Mouse (Mus musculus) kidney, postnatal 36 days (tissue): ENCODE measurements at regions not wholly inside any gene's neighbourhood (a gene's known extent, or its start where the extent isn't known, plus 50 kb on each side); places are given as distances from the start of the nearest gene placed in this dataset.
"Not testable (repeated sequence)": the region's sequence is repeated elsewhere in the genome, so short reads cannot be mapped to it uniquely, and the experiment has no call there.

Source experiments
- DNase-seq, 2 experiments: peaks; one replicate each; pipeline ENCODE4 v3.0.0; 2021 to 2022; ENCODE audit warnings: mixed read lengths in 2 of 2

- peak in 1 of 2 experiments; percentile 12 for DNase-seq
Measured at GRCm38 (mm10) chr4:4708261-4708660, 84.9 kb downstream of the Impad1 start.

DNA sequence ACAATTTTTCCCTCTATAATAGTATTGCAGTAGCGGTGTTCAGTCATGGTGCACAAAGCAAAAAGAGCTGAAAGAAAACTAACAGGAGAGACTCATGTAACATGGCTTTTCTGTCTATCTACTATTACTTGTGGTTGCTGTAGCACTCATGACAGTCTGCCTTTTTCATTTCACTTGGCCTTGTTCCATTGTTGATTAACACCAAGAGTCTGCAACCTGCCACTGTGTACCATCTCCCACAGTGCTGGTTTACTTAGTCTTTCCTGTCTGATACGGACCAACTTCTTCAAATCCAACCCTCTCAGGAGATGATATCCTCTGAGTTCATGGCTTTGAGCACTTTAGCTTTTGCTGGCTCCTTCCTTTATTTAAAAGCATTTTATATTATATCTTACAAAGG is 94.1 kb downstream of the Impad1 start:
- no peak for DNase-seq

DNA sequence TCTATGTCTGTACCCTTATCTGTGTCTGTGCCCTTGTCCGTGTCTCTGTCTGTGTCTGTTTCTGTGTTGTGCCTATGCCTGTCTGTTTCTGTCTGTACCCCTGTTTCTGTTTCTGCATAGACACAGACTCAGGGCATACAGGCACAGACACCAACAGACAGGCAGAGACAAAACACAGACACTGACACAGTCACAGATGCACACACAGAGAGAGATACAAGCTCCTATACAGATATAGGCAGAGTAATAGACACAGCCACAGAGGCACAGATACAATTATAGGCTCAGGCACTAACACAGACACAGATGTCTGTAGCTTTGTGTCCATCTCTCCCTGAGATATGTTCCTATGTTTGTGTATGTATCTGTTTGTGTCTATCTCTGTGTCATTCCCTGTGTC is 97.7 kb downstream of the Impad1 start:
- no peak for DNase-seq

DNA sequence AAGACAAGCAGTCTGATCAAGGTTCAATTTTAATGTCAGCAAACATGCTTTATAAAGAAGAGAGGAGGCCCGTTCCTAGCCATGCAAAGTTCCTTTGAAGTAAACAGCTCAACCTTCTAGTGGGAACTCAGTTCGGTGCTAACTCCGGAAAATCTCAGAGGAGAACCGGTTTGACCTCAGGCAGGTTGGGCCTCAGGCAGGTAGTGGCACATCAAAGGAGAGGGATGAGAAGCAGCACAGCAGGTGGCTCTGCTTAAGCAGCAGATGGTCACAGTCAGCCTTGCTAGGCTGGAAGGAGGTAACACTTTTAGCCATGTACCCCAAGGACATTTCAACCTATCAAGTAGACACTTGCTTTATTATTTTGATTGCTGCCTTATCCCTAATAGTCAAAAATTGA is 106.2 kb downstream of the Impad1 start:
- no peak for DNase-seq

DNA sequence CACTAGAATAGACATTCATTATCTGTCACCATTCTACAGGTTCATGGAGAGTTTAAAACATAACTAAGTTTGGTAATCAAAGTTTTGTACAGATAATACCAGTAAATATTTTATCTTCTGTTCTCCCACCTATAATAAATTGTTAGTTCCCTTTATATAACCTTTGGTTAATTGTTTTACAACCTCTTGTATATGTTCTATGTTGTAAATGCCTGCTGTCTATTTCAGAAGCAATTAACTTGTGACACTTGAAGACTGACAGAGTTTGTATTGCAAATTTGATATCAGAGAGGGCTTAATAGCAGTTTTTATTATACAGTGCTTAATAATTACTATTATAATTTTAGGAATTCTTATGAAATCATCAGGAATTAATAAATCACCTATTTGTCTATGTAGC is 118.5 kb downstream of the Impad1 start:
- DNase-seq = no peak

- DNase-seq = no peak
Measured at GRCm38 (mm10) chr4:4650251-4650650, 142.9 kb downstream of the Impad1 start.

DNA sequence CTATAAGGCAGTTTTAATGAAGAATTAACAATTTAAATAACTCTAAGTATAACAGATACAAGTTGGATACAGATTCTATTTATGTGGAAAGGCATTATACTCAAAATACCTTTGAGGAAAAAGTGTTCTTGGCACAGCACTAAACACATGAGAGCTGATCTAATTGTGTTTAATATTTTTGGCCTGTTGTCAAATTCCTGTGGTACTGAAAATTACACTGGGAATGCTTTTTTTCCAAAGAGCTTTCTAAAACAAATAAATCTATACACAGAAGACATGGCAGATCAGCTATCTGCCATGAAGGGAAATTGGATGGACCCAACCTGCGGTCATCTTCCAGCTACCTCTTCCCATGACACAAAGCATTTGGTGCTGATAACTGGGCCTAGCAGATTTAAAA is 147.9 kb downstream of the Impad1 start:
- no peak for DNase-seq

DNA sequence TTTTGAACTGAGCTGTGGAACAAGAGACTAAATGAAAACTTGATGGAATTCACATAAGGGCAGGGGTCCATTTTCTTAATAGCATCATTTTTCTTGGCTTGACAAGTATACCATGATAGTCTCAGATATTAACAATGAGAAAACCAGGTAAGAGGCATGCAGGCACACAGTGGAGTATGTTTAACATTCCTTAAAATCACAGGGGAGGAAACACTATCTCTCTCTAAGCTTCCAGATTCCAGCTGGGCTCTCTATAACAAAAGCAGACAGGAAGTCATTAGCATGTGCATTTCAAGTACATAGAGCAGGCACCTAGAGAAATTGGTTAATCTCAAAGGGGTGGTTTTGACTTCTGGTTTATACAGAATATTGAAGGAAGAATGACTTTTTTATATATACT is 156.9 kb downstream of the Impad1 start:
- DNase-seq = no peak

- DNase-seq = no peak
Measured at GRCm38 (mm10) chr4:4635856-4636255, 157.3 kb downstream of the Impad1 start.

- DNase-seq = no peak
Measured at GRCm38 (mm10) chr4:4635338-4635737, 157.8 kb downstream of the Impad1 start.

DNA sequence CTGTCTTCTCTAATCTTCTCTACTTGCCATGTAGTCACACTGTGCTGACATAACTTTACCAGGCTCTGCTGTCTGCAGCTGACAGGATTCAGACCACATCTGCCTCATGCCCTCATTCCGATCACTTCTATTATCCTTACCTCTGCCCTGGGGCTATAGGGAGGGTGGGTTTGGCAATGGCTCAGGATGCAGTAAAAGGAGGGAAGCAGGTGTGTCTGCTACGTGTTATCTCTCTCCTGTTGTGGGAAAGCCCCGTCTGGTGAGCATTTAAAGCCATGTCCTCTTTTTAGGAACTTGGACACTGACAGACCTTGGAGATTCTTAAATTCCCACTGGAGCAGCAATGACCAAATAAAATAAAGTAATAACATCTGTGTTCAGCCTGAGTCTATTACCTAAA is 158.5 kb downstream of the Impad1 start:
- no peak for DNase-seq

GRCm38 (mm10) chr4:4630750-4631149 is 162.4 kb downstream of the Impad1 start:
- no peak for DNase-seq

DNA sequence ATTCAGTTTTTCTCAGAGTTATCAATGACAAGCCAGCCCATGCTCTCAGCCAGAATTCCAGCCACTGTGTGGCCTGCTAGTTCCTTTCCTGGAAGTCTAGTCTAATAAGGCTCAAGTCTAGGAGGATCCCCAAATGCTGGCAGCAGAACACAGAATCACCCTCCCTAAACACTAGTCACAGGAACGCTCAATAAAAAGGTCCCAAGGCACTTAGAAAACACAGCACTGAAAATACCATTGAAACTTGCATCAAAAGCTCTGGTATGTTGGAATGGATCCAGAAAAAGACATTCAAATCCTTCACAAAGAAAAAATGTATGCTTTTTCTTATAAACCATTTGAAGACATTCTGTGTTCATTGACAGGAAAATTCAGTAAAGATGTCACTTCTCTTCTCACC is 163.9 kb downstream of the Impad1 start:
- no peak for DNase-seq

DNA sequence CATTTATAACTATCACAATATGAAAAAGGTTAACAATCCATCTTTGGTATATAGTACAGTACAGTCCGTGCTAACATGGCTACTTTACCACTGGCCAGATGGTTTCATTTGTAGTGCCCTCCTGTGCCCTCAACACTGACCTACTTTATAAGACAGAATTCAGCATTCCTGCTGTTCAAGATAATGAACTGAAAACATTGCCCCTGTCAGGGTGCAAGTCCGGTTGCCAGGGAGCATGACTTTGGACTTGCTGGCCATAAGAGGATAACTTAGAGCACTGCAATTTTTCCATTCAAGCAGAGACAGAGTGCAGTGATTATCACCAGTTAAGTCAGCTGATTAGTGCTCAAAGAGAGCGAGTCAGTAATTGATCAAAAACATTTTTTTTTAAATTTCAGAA is 169.3 kb downstream of the Impad1 start:
- DNase-seq = no peak

DNA sequence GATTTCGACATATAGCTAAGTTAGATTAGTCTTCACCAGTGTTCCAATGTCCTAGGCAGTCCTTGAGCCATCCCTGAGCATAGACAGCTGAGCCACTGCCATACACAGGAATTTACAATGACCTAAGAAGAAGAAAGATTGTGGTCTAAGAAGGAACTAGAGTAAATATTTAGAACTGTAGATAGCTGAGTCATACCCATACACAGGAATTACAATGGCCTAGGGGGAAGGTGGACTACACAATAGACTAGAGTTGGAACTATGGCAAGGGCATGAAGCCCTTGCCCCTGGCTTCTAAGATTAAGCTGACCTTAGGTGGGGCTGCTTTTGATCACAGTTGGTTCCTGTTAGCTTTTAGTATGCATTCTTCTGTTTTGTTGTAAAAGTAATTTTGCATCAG is 173.0 kb downstream of the Impad1 start:
- DNase-seq = not testable (repeated sequence)

GRCm38 (mm10) chr4:4614577-4614976 is 178.6 kb downstream of the Impad1 start:
- DNase-seq = no peak
